Mouse (Mus musculus): ENCODE results near the gene Lrrc20. TPM values are rescaled to one million over a fixed set of nuclear protein-coding genes. Genes with fewer than 3 reads are reported as not detected.

Lrrc20 gene
- polyA plus RNA-seq, 1 experiment from 2014 or later = 7.5 TPM

GRCm38 (mm10) chr10:61535441-61535840 is 59.8 kb downstream of the Lrrc20 start:
- Histone ChIP-seq H3K9me3 (ENCODE audit: control insufficient read depth, low read length) (no peaks in the 10 kb centered on the region), H3K36me3 (ENCODE audit: control insufficient read depth, insufficient read depth, low read length) (no peaks in the 10 kb centered on the region), H3K4me1 (replicated peaks; ENCODE audit: control insufficient read depth, insufficient read depth, low read length) (peaks cover 31% of the 10 kb centered on the region), H3K27me3 (replicated peaks; ENCODE audit: control insufficient read depth, insufficient read depth, low read length) (no peaks in the 10 kb centered on the region), H3K4me2 (ENCODE audit: low read length) (no peak overlapping the region), H3K9ac (ENCODE audit: low read length) (no peak overlapping the region), H3K4me3 (ENCODE audit: low read depth, low read length) (no peak overlapping the region), H3K27ac (ENCODE audit: low read depth) (peak overlapping the region; percentile 51; the same call in 1 of the 2 replicates)
- no peak for ATAC-seq (replicated peaks; ENCODE audit: low FRiP score, low TSS enrichment, low read depth)
- DNase-seq (ENCODE audit: low spot score) = no peak
- 77% methylated on average over 4 of the region's 4 CpGs for WGBS

- ATAC-seq (replicated peaks; ENCODE audit: low FRiP score, low TSS enrichment, low read depth) = peak; percentile 26
- Histone ChIP-seq H3K27me3 (replicated peaks; ENCODE audit: control insufficient read depth, insufficient read depth, low read length) (no peaks in the 10 kb centered on the region), H3K4me2 (ENCODE audit: low read length) (peak overlapping the region; percentile 18; the same call in 1 of the 2 replicates), H3K27ac (ENCODE audit: low read depth) (peak overlapping the region; percentile 62; the same call in 1 of the 2 replicates), H3K4me3 (ENCODE audit: low read depth, low read length) (no peak overlapping the region), H3K36me3 (ENCODE audit: control insufficient read depth, insufficient read depth, low read length) (no peaks in the 10 kb centered on the region), H3K4me1 (replicated peaks; ENCODE audit: control insufficient read depth, insufficient read depth, low read length) (peaks cover 31% of the 10 kb centered on the region), H3K9me3 (ENCODE audit: control insufficient read depth, low read length) (no peaks in the 10 kb centered on the region), H3K9ac (ENCODE audit: low read length) (no peak overlapping the region)
- peak; percentile 78 for DNase-seq (ENCODE audit: low spot score)
- WGBS = 43% methylated on average over 20 of the region's 20 CpGs
Measured at GRCm38 (mm10) chr10:61536130-61537035, 60.8 kb downstream of the Lrrc20 start.

GRCm38 (mm10) chr10:61537036-61537380 is 61.4 kb downstream of the Lrrc20 start:
- no peak overlapping the region for H3K4me3 ChIP-seq (ENCODE audit: low read depth, low read length)
- H3K36me3 ChIP-seq (ENCODE audit: control insufficient read depth, insufficient read depth, low read length) = no peaks in the 10 kb centered on the region
- DNase-seq (ENCODE audit: low spot score) = no peak
- H3K9me3 ChIP-seq (ENCODE audit: control insufficient read depth, low read length) = no peaks in the 10 kb centered on the region
- 75% methylated on average over 5 of the region's 5 CpGs for WGBS
- H3K27me3 ChIP-seq (replicated peaks; ENCODE audit: control insufficient read depth, insufficient read depth, low read length) = no peaks in the 10 kb centered on the region
- ATAC-seq (replicated peaks; ENCODE audit: low FRiP score, low TSS enrichment, low read depth) = no peak
- no peak overlapping the region for H3K4me2 ChIP-seq (ENCODE audit: low read length)
- H3K9ac ChIP-seq (ENCODE audit: low read length) = no peak overlapping the region
- peaks cover 31% of the 10 kb centered on the region for H3K4me1 ChIP-seq (replicated peaks; ENCODE audit: control insufficient read depth, insufficient read depth, low read length)
- 0 out of 2 replicates have a peak overlapping the region, but pooled peaks have one; percentile 16 for H3K27ac ChIP-seq (ENCODE audit: low read depth)

GRCm38 (mm10) chr10:61538446-61538845 is 62.8 kb downstream of the Lrrc20 start:
- ATAC-seq (replicated peaks; ENCODE audit: low FRiP score, low TSS enrichment, low read depth) = no peak
- 63% methylated on average over 4 of the region's 4 CpGs for WGBS

GRCm38 (mm10) chr10:61544127-61544862 is 68.7 kb downstream of the Lrrc20 start:
- no peaks in the 10 kb centered on the region for H3K27me3 ChIP-seq (replicated peaks; ENCODE audit: control insufficient read depth, insufficient read depth, low read length)

More at GRCm38 (mm10) chr10:61538446-61538845, 62.8 kb downstream of the Lrrc20 start:
- Histone ChIP-seq H3K9me3 (ENCODE audit: control insufficient read depth, low read length) (no peaks in the 10 kb centered on the region), H3K4me1 (replicated peaks; ENCODE audit: control insufficient read depth, insufficient read depth, low read length) (peaks cover 34% of the 10 kb centered on the region), H3K27me3 (replicated peaks; ENCODE audit: control insufficient read depth, insufficient read depth, low read length) (no peaks in the 10 kb centered on the region), H3K4me2 (ENCODE audit: low read length) (no peak overlapping the region), H3K9ac (ENCODE audit: low read length) (no peak overlapping the region), H3K4me3 (ENCODE audit: low read depth, low read length) (no peak overlapping the region), H3K36me3 (ENCODE audit: control insufficient read depth, insufficient read depth, low read length) (no peaks in the 10 kb centered on the region), H3K27ac (ENCODE audit: low read depth) (no peak overlapping the region)
- DNase-seq (ENCODE audit: low spot score) = no peak

GRCm38 (mm10) chr10:61544863-61545240 is 69.3 kb downstream of the Lrrc20 start:
- peaks cover 21% of the 10 kb centered on the region for H3K4me1 ChIP-seq (replicated peaks; ENCODE audit: control insufficient read depth, insufficient read depth, low read length)
- ATAC-seq (replicated peaks; ENCODE audit: low FRiP score, low TSS enrichment, low read depth) = peak; percentile 53
- DNase-seq (ENCODE audit: low spot score) = no peak
- no peak overlapping the region for H3K4me3 ChIP-seq (ENCODE audit: low read depth, low read length)
- no peaks in the 10 kb centered on the region for H3K9me3 ChIP-seq (ENCODE audit: control insufficient read depth, low read length)
- no peak overlapping the region for H3K9ac ChIP-seq (ENCODE audit: low read length)
- H3K27me3 ChIP-seq (replicated peaks; ENCODE audit: control insufficient read depth, insufficient read depth, low read length) = no peaks in the 10 kb centered on the region
- H3K36me3 ChIP-seq (ENCODE audit: control insufficient read depth, insufficient read depth, low read length) = no peaks in the 10 kb centered on the region
- H3K27ac ChIP-seq (ENCODE audit: low read depth) = no peak overlapping the region
- 0 out of 2 replicates have a peak overlapping the region, but pooled peaks have one; percentile 4 for H3K4me2 ChIP-seq (ENCODE audit: low read length)
- 37% methylated on average over 9 of the region's 9 CpGs for WGBS

More at GRCm38 (mm10) chr10:61544127-61544862, 68.7 kb downstream of the Lrrc20 start:
- peak; percentile 74 for ATAC-seq (replicated peaks; ENCODE audit: low FRiP score, low TSS enrichment, low read depth)
- Histone ChIP-seq H3K9me3 (ENCODE audit: control insufficient read depth, low read length) (no peaks in the 10 kb centered on the region), H3K4me1 (replicated peaks; ENCODE audit: control insufficient read depth, insufficient read depth, low read length) (peaks cover 21% of the 10 kb centered on the region), H3K9ac (ENCODE audit: low read length) (no peak overlapping the region), H3K4me2 (ENCODE audit: low read length) (0 out of 2 replicates have a peak overlapping the region, but pooled peaks have one; percentile 4), H3K27ac (ENCODE audit: low read depth) (no peak overlapping the region), H3K36me3 (ENCODE audit: control insufficient read depth, insufficient read depth, low read length) (no peaks in the 10 kb centered on the region), H3K4me3 (ENCODE audit: low read depth, low read length) (no peak overlapping the region)
- no peak for DNase-seq (ENCODE audit: low spot score)
- WGBS = 31% methylated on average over 12 of the region's 12 CpGs

GRCm38 (mm10) chr10:61550106-61550505 is 74.5 kb downstream of the Lrrc20 start:
- H3K4me3 ChIP-seq (ENCODE audit: low read depth, low read length) = no peak overlapping the region

GRCm38 (mm10) chr10:61555155-61555554 is 79.6 kb downstream of the Lrrc20 start:
- DNase-seq (ENCODE audit: low spot score) (no peak), ATAC-seq (replicated peaks; ENCODE audit: low FRiP score, low TSS enrichment, low read depth) (no peak)
- no peak overlapping the region for H3K4me3 ChIP-seq (ENCODE audit: low read depth, low read length)
- H3K36me3 ChIP-seq (ENCODE audit: control insufficient read depth, insufficient read depth, low read length) = no peaks in the 10 kb centered on the region
- no peaks in the 10 kb centered on the region for H3K9me3 ChIP-seq (ENCODE audit: control insufficient read depth, low read length)
- H3K4me2 ChIP-seq (ENCODE audit: low read length) = no peak overlapping the region
- H3K9ac ChIP-seq (ENCODE audit: low read length) = no peak overlapping the region
- no peaks in the 10 kb centered on the region for H3K27me3 ChIP-seq (replicated peaks; ENCODE audit: control insufficient read depth, insufficient read depth, low read length)
- H3K4me1 ChIP-seq (replicated peaks; ENCODE audit: control insufficient read depth, insufficient read depth, low read length) = no peaks in the 10 kb centered on the region
- 88% methylated on average over 6 of the region's 6 CpGs for WGBS
- H3K27ac ChIP-seq (ENCODE audit: low read depth) = no peak overlapping the region

More at GRCm38 (mm10) chr10:61550106-61550505, 74.5 kb downstream of the Lrrc20 start:
- Histone ChIP-seq H3K4me1 (replicated peaks; ENCODE audit: control insufficient read depth, insufficient read depth, low read length) (peaks cover 2% of the 10 kb centered on the region), H3K9me3 (ENCODE audit: control insufficient read depth, low read length) (no peaks in the 10 kb centered on the region), H3K27me3 (replicated peaks; ENCODE audit: control insufficient read depth, insufficient read depth, low read length) (no peaks in the 10 kb centered on the region), H3K9ac (ENCODE audit: low read length) (no peak overlapping the region), H3K4me2 (ENCODE audit: low read length) (no peak overlapping the region), H3K36me3 (ENCODE audit: control insufficient read depth, insufficient read depth, low read length) (no peaks in the 10 kb centered on the region), H3K27ac (ENCODE audit: low read depth) (no peak overlapping the region)
- DNase-seq (ENCODE audit: low spot score) = no peak
- WGBS = 88% methylated on average over 8 of the region's 8 CpGs
- no peak for ATAC-seq (replicated peaks; ENCODE audit: low FRiP score, low TSS enrichment, low read depth)

Measured in intestine, embryonic 14.5 days (tissue).